In genomic region chr2:19350167-19350566, GRCm38 (mm10) we compare ENCODE assay signal across 20 mouse cellular contexts. TPM values are rescaled to one million over a fixed set of nuclear protein-coding genes. Genes with fewer than 3 reads are reported as not detected.
A peak's percentile ranks its signal among the peaks of the same experiment; 100 is the strongest.
DNase-seq lines count a peak whose midpoint lies in the region; ATAC-seq and TF ChIP-seq lines count a peak whose summit lies in the region.
"Had no signal": no experiment of that assay in that cellular context is flagged by ENCODE, and none has a peak within 500 bp of the region (broad histone marks: within the 10 kb centered on the region; RNA-seq: fewer than 3 reads in every experiment).

No protein-coding gene starts in this region.

- H3K4me1 ChIP-seq in intestine, embryonic 14.5 days (replicated peaks; ENCODE audit: control insufficient read depth, insufficient read depth, low read length), result no peaks in the 10 kb centered on the region
- H3K4me1 ChIP-seq in intestine, embryonic 15.5 days (replicated peaks), result no peaks in the 10 kb centered on the region
- no peaks in the 10 kb centered on the region for H3K4me1 ChIP-seq in intestine, postnatal 0 days (replicated peaks; ENCODE audit: control insufficient read depth, insufficient read depth, low read length)
- H3K4me1 ChIP-seq: embryonic facial prominence, embryonic 10.5 days; embryonic facial prominence, embryonic 12.5 days; forebrain, embryonic 13.5 days; forebrain, embryonic 15.5 days had no signal

- 68% methylated on average over 5 of the region's 5 CpGs for WGBS in intestine, embryonic 14.5 days
- 54% methylated on average over 5 of the region's 5 CpGs for WGBS in intestine, embryonic 15.5 days
- 48% methylated on average over 5 of the region's 5 CpGs for WGBS in intestine, postnatal 0 days

- no peak overlapping the region for H3K9ac ChIP-seq in intestine, embryonic 14.5 days (ENCODE audit: low read length)
- no peak overlapping the region for H3K9ac ChIP-seq in intestine, embryonic 15.5 days
- no peak overlapping the region for H3K9ac ChIP-seq in intestine, postnatal 0 days (ENCODE audit: low read depth, low read length)
- H3K9ac ChIP-seq: embryonic facial prominence, embryonic 12.5 days; forebrain, embryonic 13.5 days; forebrain, embryonic 15.5 days had no signal

- H3K4me2 ChIP-seq in intestine, embryonic 14.5 days (ENCODE audit: low read length), result no peak overlapping the region
- H3K4me2 ChIP-seq in intestine, embryonic 15.5 days (replicated peaks), result no peak overlapping the region
- H3K4me2 ChIP-seq in intestine, postnatal 0 days (replicated peaks; ENCODE audit: low read depth), result no peak overlapping the region
- H3K4me2 ChIP-seq: embryonic facial prominence, embryonic 12.5 days; forebrain, embryonic 13.5 days; forebrain, embryonic 15.5 days had no signal

- no peak for TF ChIP-seq CTCF in intestine, postnatal 0 days (IDR thresholded peaks at IDR 0.05; ENCODE audit: low read depth)

- H3K27ac ChIP-seq in intestine, embryonic 14.5 days (ENCODE audit: low read depth), result no peak overlapping the region
- no peak overlapping the region for H3K27ac ChIP-seq in intestine, embryonic 15.5 days
- H3K27ac ChIP-seq in intestine, postnatal 0 days (ENCODE audit: low read depth, low read length), result no peak overlapping the region
- H3K27ac ChIP-seq: embryonic facial prominence, embryonic 10.5 days; embryonic facial prominence, embryonic 12.5 days; forebrain, embryonic 13.5 days; forebrain, embryonic 15.5 days had no signal

- H3K27me3 ChIP-seq in intestine, embryonic 14.5 days (replicated peaks; ENCODE audit: control insufficient read depth, insufficient read depth, low read length), result no peaks in the 10 kb centered on the region
- H3K27me3 ChIP-seq in intestine, embryonic 15.5 days (replicated peaks), result no peaks in the 10 kb centered on the region
- H3K27me3 ChIP-seq in intestine, postnatal 0 days (replicated peaks; ENCODE audit: control insufficient read depth, insufficient read depth, low read length), result no peaks in the 10 kb centered on the region
- H3K27me3 ChIP-seq: embryonic facial prominence, embryonic 12.5 days; forebrain, embryonic 15.5 days had no signal

- 0 out of 2 replicates have a peak, but pooled peaks have one; percentile 36 for ATAC-seq in intestine, embryonic 14.5 days (replicated peaks; ENCODE audit: low FRiP score, low TSS enrichment, low read depth)
- peak; percentile 81; the same call in 1 of the 2 replicates for ATAC-seq in intestine, embryonic 15.5 days
- peak; percentile 83 for ATAC-seq in intestine, postnatal 0 days
- ATAC-seq: activated CD4-positive, CD25-positive, alpha-beta regulatory T cell, adult 4 months; forebrain, embryonic 13.5 days; forebrain, embryonic 15.5 days; Patski had no signal

- H3K36me3 ChIP-seq in intestine, embryonic 14.5 days (ENCODE audit: control insufficient read depth, insufficient read depth, low read length), result no peaks in the 10 kb centered on the region
- H3K36me3 ChIP-seq in intestine, embryonic 15.5 days, result no peaks in the 10 kb centered on the region
- H3K36me3 ChIP-seq in intestine, postnatal 0 days (ENCODE audit: control insufficient read depth, insufficient read depth), result no peaks in the 10 kb centered on the region
- H3K36me3 ChIP-seq: embryonic facial prominence, embryonic 10.5 days; embryonic facial prominence, embryonic 12.5 days; forebrain, embryonic 15.5 days had no signal

- H3K9me3 ChIP-seq in intestine, embryonic 14.5 days (ENCODE audit: control insufficient read depth, low read length), result no peaks in the 10 kb centered on the region
- no peaks in the 10 kb centered on the region for H3K9me3 ChIP-seq in intestine, embryonic 15.5 days
- H3K9me3 ChIP-seq in intestine, postnatal 0 days (ENCODE audit: control insufficient read depth), result no peaks in the 10 kb centered on the region
- H3K9me3 ChIP-seq: embryonic facial prominence, embryonic 10.5 days; embryonic facial prominence, embryonic 12.5 days; forebrain, embryonic 13.5 days; forebrain, embryonic 15.5 days had no signal

- no peak for DNase-seq in intestine, embryonic 14.5 days (ENCODE audit: low spot score)
- DNase-seq in urinary bladder, postnatal 25 days (ENCODE audit: low spot score), result no peak
- no peak for DNase-seq in kidney, postnatal 14 days
- no peak for DNase-seq in frontal cortex, adult 2 months (ENCODE audit: extremely low spot score in 1 of 2, low spot score in 1 of 2)
- DNase-seq: adrenal gland, adult 8-10 months; adrenal gland, postnatal 14 days; adrenal gland, postnatal 36 days; cerebellum, adult 11-12 months; cerebellum, adult 2 months; cerebellum, adult 9-10 months; cerebellum, postnatal 10 days; cerebellum, postnatal 25 days had no signal

- no peak overlapping the region for H3K4me3 ChIP-seq in intestine, embryonic 14.5 days (ENCODE audit: low read depth, low read length)
- H3K4me3 ChIP-seq in intestine, embryonic 15.5 days (replicated peaks), result no peak overlapping the region
- no peak overlapping the region for H3K4me3 ChIP-seq in intestine, postnatal 0 days (ENCODE audit: low read depth, low read length)
- H3K4me3 ChIP-seq: embryonic facial prominence, embryonic 10.5 days; embryonic facial prominence, embryonic 12.5 days; forebrain, embryonic 13.5 days; forebrain, embryonic 15.5 days had no signal

RNA-seq across cellular contexts. Expression of gene Msrb2, which starts 21.1 kb away (rescaled TPM):
- polyA plus RNA-seq in intestine, embryonic 14.5 days (2014; fragmentation: Nextera tagmentation; extraction: Ambion mirVana), result 18.9 and 19.2 TPM in 2 replicates
- polyA plus RNA-seq in intestine, embryonic 15.5 days (2015; fragmentation: Nextera tagmentation; extraction: Ambion mirVana), result 21.6 and 22.7 TPM in 2 replicates
- polyA plus RNA-seq in intestine, postnatal 0 days (2015; fragmentation: Nextera tagmentation; extraction: Ambion mirVana), result 8.3 TPM in 2 replicates
- polyA plus RNA-seq in frontal cortex, adult 2 months (2012; rRNA removed), result 40.2 and 44.4 TPM in 2 replicates
